Mouse (Mus musculus) stomach, postnatal 0 days (tissue): ENCODE data around the gene Tmem19. TPM values are rescaled to one million over a fixed set of nuclear protein-coding genes. Genes with fewer than 3 reads are reported as not detected.

Experiments used
- ATAC-seq: fragments of 200-750 bp; cut with Nextera tagmentation; 2 replicates; pipeline ENCODE4 v1.8.0; 2017; ENCODE audit not compliant: low FRiP score, low TSS enrichment
- DNase-seq: peaks from one replicate; pipeline ENCODE4 v3.0.0-alpha.2; 2016; ENCODE audit warnings: low spot score
- H3K27ac ChIP-seq: fragments of 300-500 bp; sonication (generic); replicated peaks from 2 replicates; pipeline ENCODE4 v1.5.1; 2014; ENCODE audit warnings: mild to moderate bottlenecking, control low read depth
- H3K27me3 ChIP-seq: fragments of 300-500 bp; sonication (generic); 2 replicates; pipeline ENCODE4 v1.6.1; 2014; ENCODE audit warnings: low read length; ENCODE audit not compliant: control insufficient read depth, insufficient read depth
- H3K36me3 ChIP-seq: fragments of 300-500 bp; sonication (generic); 2 replicates; pipeline ENCODE4 v1.6.1; 2014; ENCODE audit warnings: low read length, mixed read lengths; ENCODE audit not compliant: control insufficient read depth, insufficient read depth
- H3K4me1 ChIP-seq: fragments of 300-500 bp; sonication (generic); replicated peaks from 2 replicates; pipeline ENCODE4 v1.6.1; 2014; ENCODE audit warnings: antibody characterized with exemption; ENCODE audit not compliant: control insufficient read depth, insufficient read depth
- H3K4me2 ChIP-seq: fragments of 300-500 bp; sonication (generic); replicated peaks from 2 replicates; pipeline ENCODE4 v1.6.1; 2014; ENCODE audit warnings: low read depth, mild to moderate bottlenecking, control low read depth, moderate library complexity
- H3K4me3 ChIP-seq: fragments of 300-500 bp; sonication (generic); 2 replicates; pipeline ENCODE4 v1.5.1; 2014; ENCODE audit warnings: low read depth, low read length, control low read depth
- H3K9ac ChIP-seq: fragments of 300-500 bp; sonication (generic); 2 replicates; pipeline ENCODE4 v1.6.1; 2014; ENCODE audit warnings: mild to moderate bottlenecking, low read length, control low read depth, mixed read lengths
- H3K9me3 ChIP-seq: fragments of 300-500 bp; sonication (generic); 2 replicates; pipeline ENCODE4 v1.6.1; 2016; ENCODE audit warnings: low read length; ENCODE audit not compliant: control insufficient read depth
- CTCF ChIP-seq: IDR thresholded peaks from 2 replicates; pipeline ENCODE4 v1.5.1; 2016; ENCODE audit warnings: antibody characterized with exemption, low read depth, mild to moderate bottlenecking, moderate library complexity
- EP300 ChIP-seq: optimal IDR thresholded peaks from 2 replicates; pipeline ENCODE3; 2016; ENCODE audit warnings: antibody characterized with exemption
- WGBS: fragments of 180-500 bp; shearing (Covaris S2); extraction: QIAGEN DNeasy Blood & Tissue Kit; methylation state at CpG from one replicate; pipeline ENCODE4 v1.1.7; 2014; 5-methylcytosine and 5-hydroxymethylcytosine counted together
- polyA plus RNA-seq: library from polyadenylated mRNA; unstranded; fragments of >200 nt; fragmentation: Nextera tagmentation; extraction: Ambion mirVana; gene quantifications from 2 replicates; pipeline ENCODE4 v1.2.1, GENCODE M21; 2015

The Tmem19 gene
- polyA plus RNA-seq, 1 experiment from 2014 or later = 29.5 TPM

GRCm38 (mm10) chr10:115312732-115313131 lies 49.6 kb downstream of the Tmem19 start:
- 35% methylated on average over 3 of the region's 3 CpGs for WGBS
- Histone ChIP-seq H3K36me3 (no peaks in the 10 kb centered on the region), H3K4me2 (0 out of 2 replicates have a peak overlapping the region, but pooled peaks have one; percentile 11), H3K9ac (no peak overlapping the region), H3K4me3 (no peak overlapping the region), H3K27me3 (no peaks in the 10 kb centered on the region), H3K4me1 (0 out of 2 replicates have a peak, but pooled peaks cover 3% of the 10 kb centered on the region), H3K27ac (no peak overlapping the region), H3K9me3 (no peaks in the 10 kb centered on the region)
- TF ChIP-seq CTCF = no peak
- no peak for TF ChIP-seq EP300
- DNase-seq = peak; percentile 27
- no peak for ATAC-seq

GRCm38 (mm10) chr10:115312194-115312593 lies 50.1 kb downstream of the Tmem19 start:
- Histone ChIP-seq H3K36me3 (no peaks in the 10 kb centered on the region), H3K9ac (no peak overlapping the region), H3K27ac (no peak overlapping the region), H3K4me1 (0 out of 2 replicates have a peak, but pooled peaks cover 3% of the 10 kb centered on the region), H3K9me3 (no peaks in the 10 kb centered on the region), H3K4me3 (no peak overlapping the region), H3K27me3 (no peaks in the 10 kb centered on the region), H3K4me2 (no peak overlapping the region)
- TF ChIP-seq CTCF (no peak), EP300 (no peak)
- 81% methylated on average over 5 of the region's 5 CpGs for WGBS
- DNase-seq (no peak), ATAC-seq (no peak)

- Histone ChIP-seq H3K9ac (no peak overlapping the region), H3K4me1 (0 out of 2 replicates have a peak, but pooled peaks cover 3% of the 10 kb centered on the region), H3K36me3 (no peaks in the 10 kb centered on the region), H3K4me2 (no peak overlapping the region), H3K27me3 (no peaks in the 10 kb centered on the region), H3K27ac (no peak overlapping the region), H3K9me3 (no peaks in the 10 kb centered on the region), H3K4me3 (no peak overlapping the region)
- WGBS = 84% methylated on average over 14 of the region's 14 CpGs
- ATAC-seq (no peak), DNase-seq (no peak)
- no peak for TF ChIP-seq CTCF
These were observed 50.9 kb downstream of the Tmem19 start for GRCm38 (mm10) chr10:115311263-115311965.

GRCm38 (mm10) chr10:115309191-115309590 lies 53.1 kb downstream of the Tmem19 start:
- WGBS = 83% methylated on average over 4 of the region's 4 CpGs
- H3K4me2 ChIP-seq = no peak overlapping the region
- ATAC-seq = no peak
- no peaks in the 10 kb centered on the region for H3K9me3 ChIP-seq
- H3K9ac ChIP-seq = no peak overlapping the region
- H3K36me3 ChIP-seq = no peaks in the 10 kb centered on the region
- H3K27me3 ChIP-seq = no peaks in the 10 kb centered on the region
- H3K27ac ChIP-seq = no peak overlapping the region
- no peak overlapping the region for H3K4me3 ChIP-seq
- 0 out of 2 replicates have a peak, but pooled peaks cover 3% of the 10 kb centered on the region for H3K4me1 ChIP-seq
- no peak for DNase-seq
- TF ChIP-seq EP300 = no peak
- TF ChIP-seq CTCF = no peak

GRCm38 (mm10) chr10:115307331-115307875 lies 54.9 kb downstream of the Tmem19 start:
- DNase-seq = no peak
- Histone ChIP-seq H3K27ac (no peak overlapping the region), H3K36me3 (no peaks in the 10 kb centered on the region), H3K9ac (no peak overlapping the region), H3K4me2 (no peak overlapping the region), H3K4me1 (no peaks in the 10 kb centered on the region), H3K4me3 (no peak overlapping the region), H3K9me3 (no peaks in the 10 kb centered on the region), H3K27me3 (no peaks in the 10 kb centered on the region)
- 54% methylated on average over 7 of the region's 7 CpGs for WGBS
- no peak for ATAC-seq
- TF ChIP-seq CTCF (no peak), EP300 (no peak)

- no peaks in the 10 kb centered on the region for H3K9me3 ChIP-seq
- H3K27me3 ChIP-seq = no peaks in the 10 kb centered on the region
- H3K4me1 ChIP-seq = no peaks in the 10 kb centered on the region
- ATAC-seq (no peak), DNase-seq (no peak)
- H3K36me3 ChIP-seq = peaks cover 12% of the 10 kb centered on the region; the same call in 1 of the 2 replicates
- H3K27ac ChIP-seq = no peak overlapping the region
- no peak overlapping the region for H3K9ac ChIP-seq
- no peak overlapping the region for H3K4me3 ChIP-seq
- TF ChIP-seq CTCF (no peak), EP300 (no peak)
- WGBS = 88% methylated on average over 4 of the region's 4 CpGs
- no peak overlapping the region for H3K4me2 ChIP-seq
These were observed 63.6 kb downstream of the Tmem19 start for GRCm38 (mm10) chr10:115298683-115299082.
